In the genomic region with DNA sequence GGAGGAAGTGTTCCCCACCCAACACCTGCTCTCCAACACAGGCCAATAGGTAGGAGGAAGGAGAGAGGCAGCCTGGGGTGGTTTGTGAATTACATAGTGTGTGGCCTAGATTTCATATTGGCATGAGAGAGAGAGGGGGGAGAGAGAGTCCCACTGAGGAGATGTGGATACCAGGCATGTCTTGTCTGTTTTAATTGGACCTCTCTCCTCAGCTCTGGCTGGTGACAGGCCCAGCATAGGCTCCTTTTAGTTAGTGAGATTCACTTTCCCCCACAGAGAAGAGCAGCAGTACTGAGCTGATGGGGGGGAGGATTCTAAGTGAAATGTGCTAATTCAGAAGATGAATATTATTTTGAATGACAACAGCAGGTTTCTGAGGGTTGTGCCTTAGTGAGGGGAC, we compare ENCODE assay signal across 35 mouse cellular contexts. TPM values are rescaled to one million over a fixed set of nuclear protein-coding genes. Genes with fewer than 3 reads are reported as not detected.
"Had no signal": no experiment of that assay in that cellular context is flagged by ENCODE, and none has a peak within 500 bp of the region (broad histone marks: within the 10 kb centered on the region; RNA-seq: fewer than 3 reads in every experiment).

No protein-coding gene starts in this region.

- H3K27ac ChIP-seq: heart, adult 2 months; heart, embryonic 13.5 days; hindbrain, embryonic 14.5 days; kidney, embryonic 15.5 days; kidney, postnatal 0 days; limb, embryonic 13.5 days; limb, embryonic 15.5 days; liver, embryonic 12.5 days; liver, embryonic 14.5 days had no signal

- H3K27me3 ChIP-seq: heart, embryonic 13.5 days; heart, embryonic 15.5 days; kidney, embryonic 15.5 days; limb, embryonic 13.5 days; limb, embryonic 15.5 days; liver, embryonic 12.5 days had no signal

- H3K4me3 ChIP-seq: heart, adult 2 months; heart, embryonic 13.5 days; heart, embryonic 15.5 days; kidney, embryonic 15.5 days; limb, embryonic 13.5 days; limb, embryonic 15.5 days; liver, embryonic 12.5 days had no signal

- H3K9ac ChIP-seq: forebrain, postnatal 0 days; heart, embryonic 13.5 days; heart, embryonic 15.5 days; hindbrain, embryonic 14.5 days; kidney, embryonic 15.5 days; limb, embryonic 13.5 days; limb, embryonic 15.5 days; liver, embryonic 12.5 days; liver, embryonic 14.5 days had no signal

- H3K4me2 ChIP-seq: heart, embryonic 11.5 days; heart, embryonic 13.5 days; heart, embryonic 15.5 days; hindbrain, embryonic 14.5 days; kidney, embryonic 15.5 days; limb, embryonic 13.5 days; limb, embryonic 15.5 days; liver, embryonic 12.5 days had no signal

- ATAC-seq: forebrain, postnatal 0 days; intestine, embryonic 16.5 days; liver, embryonic 12.5 days had no signal

- H3K36me3 ChIP-seq: heart, embryonic 13.5 days; heart, embryonic 15.5 days; kidney, embryonic 15.5 days; limb, embryonic 13.5 days; limb, embryonic 15.5 days; liver, embryonic 12.5 days had no signal

- H3K4me1 ChIP-seq: kidney, embryonic 15.5 days; limb, embryonic 15.5 days; liver, embryonic 12.5 days had no signal

- DNase-seq: forebrain, postnatal 0 days; gastrocnemius, postnatal 14 days; gastrocnemius, postnatal 36 days; heart, adult 11 months; heart, adult 2 months; heart, postnatal 14 days; heart, postnatal 36 days; kidney, adult 11 months; kidney, adult 2 months; kidney, adult 9 months; kidney, postnatal 14 days; kidney, postnatal 36 days; layer of hippocampus, adult 9-11 months; layer of hippocampus, postnatal 36 days; left cerebral cortex, postnatal 4 days had no signal

- H3K9me3 ChIP-seq: heart, embryonic 15.5 days; kidney, embryonic 15.5 days; limb, embryonic 15.5 days; liver, embryonic 12.5 days had no signal

RNA-seq across cellular contexts. Expression of a gene that starts 37.9 kb away (rescaled TPM):
- total RNA-seq: hematopoietic stem cell, adult 5-6 weeks had no signal

RNA-seq across cellular contexts. Expression of a gene that starts 57.8 kb away (rescaled TPM):
- total RNA-seq: gastrocnemius, adult 18-20 months; gastrocnemius, adult 8-10 months; gastrocnemius, postnatal 36 days; heart, adult 2 months; heart, postnatal 14 days; heart, postnatal 36 days; layer of hippocampus, adult 18-20 months; layer of hippocampus, adult 8-10 months; layer of hippocampus, postnatal 36 days; left cerebral cortex, adult 18-20 months; left cerebral cortex, adult 8-10 months; left cerebral cortex, postnatal 25 days; liver, adult 2 months had no signal
- polyA plus RNA-seq: heart, adult 2 months; heart, embryonic 11.5 days; limb, embryonic 13.5 days; liver, adult 2 months had no signal
